Mouse (Mus musculus) intestine, postnatal 0 days (tissue): ENCODE data around the gene Plekha7. TPM values are rescaled to one million over a fixed set of nuclear protein-coding genes. Genes with fewer than 3 reads are reported as not detected.

Experiments used
- ATAC-seq: fragments of 200-750 bp; cut with Nextera tagmentation; 2 replicates; pipeline ENCODE4 v1.8.0; 2017; ENCODE audit warnings: mild to moderate bottlenecking, moderate TSS enrichment, moderate library complexity
- H3K27ac ChIP-seq: fragments of 300-500 bp; sonication (generic); 2 replicates; pipeline ENCODE4 v1.5.1; 2014; ENCODE audit warnings: mild to moderate bottlenecking, low read depth, low read length, moderate library complexity
- H3K27me3 ChIP-seq: fragments of 300-500 bp; sonication (generic); replicated peaks from 2 replicates; pipeline ENCODE4 v1.6.1; 2014; ENCODE audit warnings: low read length, mixed read lengths; ENCODE audit not compliant: control insufficient read depth, insufficient read depth
- H3K36me3 ChIP-seq: fragments of 300-500 bp; sonication (generic); 2 replicates; pipeline ENCODE4 v1.6.1; 2014; ENCODE audit warnings: mild to moderate bottlenecking, moderate library complexity; ENCODE audit not compliant: control insufficient read depth, insufficient read depth
- H3K4me1 ChIP-seq: fragments of 300-500 bp; sonication (generic); replicated peaks from 2 replicates; pipeline ENCODE4 v1.6.1; 2014; ENCODE audit warnings: antibody characterized with exemption, low read length, mixed read lengths; ENCODE audit not compliant: control insufficient read depth, insufficient read depth
- H3K4me2 ChIP-seq: fragments of 300-500 bp; sonication (generic); replicated peaks from 2 replicates; pipeline ENCODE4 v1.6.1; 2014; ENCODE audit warnings: low read depth, mild to moderate bottlenecking, moderate library complexity
- H3K4me3 ChIP-seq: fragments of 300-500 bp; sonication (generic); 2 replicates; pipeline ENCODE4 v1.5.1; 2014; ENCODE audit warnings: low read depth, low read length
- H3K9ac ChIP-seq: fragments of 300-500 bp; sonication (generic); 2 replicates; pipeline ENCODE4 v1.6.1; 2014; ENCODE audit warnings: mild to moderate bottlenecking, low read depth, low read length
- H3K9me3 ChIP-seq: fragments of 300-500 bp; sonication (generic); 2 replicates; pipeline ENCODE4 v1.6.1; 2016; ENCODE audit warnings: mixed run types; ENCODE audit not compliant: control insufficient read depth
- CTCF ChIP-seq: sonication (generic); IDR thresholded peaks from 2 replicates; pipeline ENCODE4 v1.5.1; 2016; ENCODE audit warnings: low read depth, mild to moderate bottlenecking, control low read depth, antibody characterized with exemption, moderate library complexity
- WGBS: fragments of 180-500 bp; shearing (Covaris S2); extraction: QIAGEN DNeasy Blood & Tissue Kit; methylation state at CpG from one replicate; pipeline ENCODE4 v1.1.7; 2014; 5-methylcytosine and 5-hydroxymethylcytosine counted together
- polyA plus RNA-seq: library from polyadenylated mRNA; unstranded; fragments of >200 nt; fragmentation: Nextera tagmentation; extraction: Ambion mirVana; gene quantifications from 2 replicates; pipeline ENCODE4 v1.2.1, GENCODE M21; 2015

Plekha7 gene
- polyA plus RNA-seq, 1 experiment from 2014 or later, result 17.2 TPM

DNA sequence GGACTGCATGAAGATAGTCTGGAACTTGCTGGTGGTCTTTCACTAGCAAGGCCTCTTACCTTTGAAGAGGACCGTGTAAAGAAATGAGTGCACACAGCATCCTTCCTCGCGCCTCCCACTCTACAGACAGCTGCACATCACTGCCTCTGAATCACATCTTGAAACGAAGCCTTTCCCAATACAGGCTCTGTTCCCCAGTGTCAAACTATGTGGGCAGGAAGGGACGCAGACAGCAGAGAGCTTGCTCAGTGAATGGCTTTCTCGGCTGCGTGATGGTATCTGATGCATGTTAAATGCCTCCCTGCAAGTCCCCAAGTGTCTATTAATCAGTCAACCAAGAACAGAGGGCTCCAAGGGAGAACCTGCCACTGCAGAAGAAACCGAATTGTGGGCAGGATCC, 99.3 kb downstream of the Plekha7 start:
- Histone ChIP-seq H3K9me3 (no peaks in the 10 kb centered on the region), H3K36me3 (no peaks in the 10 kb centered on the region), H3K27ac (no peak overlapping the region), H3K9ac (no peak overlapping the region), H3K4me3 (no peak overlapping the region), H3K27me3 (no peaks in the 10 kb centered on the region), H3K4me2 (no peak overlapping the region), H3K4me1 (peaks cover 8% of the 10 kb centered on the region; the same call in 1 of the 2 replicates)
- TF ChIP-seq CTCF, result no peak
- no peak for ATAC-seq
- 77% methylated on average over 8 of the region's 8 CpGs for WGBS

DNA sequence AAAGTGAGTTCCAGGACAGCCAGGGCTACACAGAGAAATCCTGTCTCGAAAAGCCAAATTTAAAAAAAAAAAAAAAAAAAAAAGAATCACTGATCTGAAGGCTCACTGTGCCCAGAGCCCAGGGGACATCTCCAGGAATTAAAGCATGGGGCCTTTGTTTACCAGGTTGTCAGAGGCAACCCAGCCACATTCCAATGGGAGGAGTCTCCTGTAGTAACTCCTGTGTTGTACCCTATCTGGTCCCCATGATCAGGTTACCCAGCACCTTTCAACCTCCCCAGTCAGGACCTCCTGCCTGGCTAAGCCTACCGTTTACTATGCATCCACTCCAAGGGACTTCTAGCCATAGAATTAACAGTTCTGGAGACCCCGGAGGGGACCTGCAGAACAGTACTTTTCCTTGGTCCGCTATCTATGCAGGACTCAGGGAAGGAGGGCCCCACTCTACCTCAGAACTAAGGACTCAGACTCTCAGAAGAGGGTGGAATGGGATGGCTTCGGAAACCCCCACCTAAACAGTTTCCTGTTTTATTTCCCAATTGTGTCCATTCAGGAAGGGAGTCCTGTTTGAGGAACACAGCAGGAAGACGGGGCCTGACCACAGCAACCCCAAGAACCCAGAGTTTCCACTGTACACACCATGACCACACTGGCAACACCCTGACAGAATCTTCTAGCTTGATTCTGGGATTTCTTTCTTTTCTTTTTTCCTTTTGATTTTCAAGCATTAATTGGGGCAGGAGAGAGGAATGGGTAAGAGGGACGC, 101.2 kb downstream of the Plekha7 start:
- Histone ChIP-seq H3K27me3 (no peaks in the 10 kb centered on the region), H3K36me3 (no peaks in the 10 kb centered on the region), H3K9me3 (no peaks in the 10 kb centered on the region), H3K4me2 (no peak overlapping the region), H3K27ac (no peak overlapping the region), H3K4me3 (no peak overlapping the region), H3K4me1 (peaks cover 8% of the 10 kb centered on the region; the same call in 1 of the 2 replicates), H3K9ac (no peak overlapping the region)
- WGBS, result 50% methylated on average over 7 of the region's 7 CpGs
- TF ChIP-seq CTCF, result no peak
- ATAC-seq, result no peak

DNA sequence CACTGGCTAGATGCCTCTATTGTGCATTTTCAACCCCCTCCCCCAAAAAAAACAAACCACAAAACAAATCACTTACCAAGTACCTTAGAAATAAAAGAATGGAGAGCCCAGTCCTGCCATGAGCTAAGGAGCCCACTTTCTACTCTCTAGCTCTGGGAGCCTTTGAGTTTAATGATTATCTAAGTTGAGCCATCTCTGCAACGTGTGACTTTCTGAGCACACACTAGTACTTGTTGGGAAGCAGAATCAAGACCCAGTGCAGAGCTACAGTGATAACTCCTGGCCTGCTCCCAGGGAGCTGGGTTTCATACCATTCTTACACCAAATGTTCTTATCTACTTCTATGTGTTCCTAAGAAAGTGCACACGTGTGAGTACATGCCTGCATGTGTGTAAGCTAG, 102.7 kb downstream of the Plekha7 start:
- Histone ChIP-seq H3K4me2 (no peak overlapping the region), H3K36me3 (no peaks in the 10 kb centered on the region), H3K9ac (no peak overlapping the region), H3K27me3 (no peaks in the 10 kb centered on the region), H3K4me3 (no peak overlapping the region), H3K27ac (no peak overlapping the region), H3K9me3 (no peaks in the 10 kb centered on the region), H3K4me1 (peaks cover 13% of the 10 kb centered on the region; the same call in 1 of the 2 replicates)
- 42% methylated on average over 2 of the region's 2 CpGs for WGBS
- no peak for ATAC-seq
- TF ChIP-seq CTCF, result no peak

DNA sequence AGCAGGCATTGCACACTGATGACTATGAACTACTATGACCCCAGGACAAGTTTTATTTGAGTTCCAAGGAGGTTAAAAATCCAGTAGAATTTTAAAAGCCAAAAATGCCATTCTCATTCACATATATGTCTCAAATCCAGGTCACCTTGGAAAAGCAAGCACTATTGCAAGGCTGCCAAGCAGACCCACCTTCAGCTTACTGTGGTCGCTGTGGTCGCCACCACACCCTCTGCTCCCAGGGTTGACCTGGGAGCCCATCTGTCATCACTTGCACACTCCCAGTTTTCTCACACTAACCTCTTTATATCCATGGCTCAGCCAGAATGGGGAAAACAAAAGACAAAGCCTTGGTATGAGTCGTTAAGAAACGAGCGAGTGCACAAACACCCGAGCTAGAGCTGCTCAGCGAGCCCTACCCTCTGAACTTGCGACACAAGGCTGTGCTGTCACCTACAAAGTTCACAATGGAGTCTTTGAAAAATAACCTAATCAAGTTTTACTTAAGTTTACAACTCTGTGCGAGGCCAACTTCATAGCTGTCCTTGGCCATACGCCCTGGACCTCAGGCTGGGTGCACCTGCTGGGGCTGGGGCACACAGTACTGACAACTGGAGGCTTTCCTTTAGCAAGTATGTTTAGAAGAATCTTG, 106.0 kb downstream of the Plekha7 start:
- H3K9me3 ChIP-seq, result no peaks in the 10 kb centered on the region
- no peak overlapping the region for H3K4me3 ChIP-seq
- peak overlapping the region; percentile 27; the same call in 1 of the 2 replicates for H3K4me2 ChIP-seq
- peak; percentile 74 for ATAC-seq
- peak overlapping the region; percentile 42 for H3K27ac ChIP-seq
- no peak overlapping the region; the same call in 1 of the 2 replicates for H3K9ac ChIP-seq
- WGBS, result 41% methylated on average over 10 of the region's 10 CpGs
- peaks cover 17% of the 10 kb centered on the region for H3K4me1 ChIP-seq
- no peaks in the 10 kb centered on the region for H3K36me3 ChIP-seq
- H3K27me3 ChIP-seq, result no peaks in the 10 kb centered on the region
- no peak for TF ChIP-seq CTCF

DNA sequence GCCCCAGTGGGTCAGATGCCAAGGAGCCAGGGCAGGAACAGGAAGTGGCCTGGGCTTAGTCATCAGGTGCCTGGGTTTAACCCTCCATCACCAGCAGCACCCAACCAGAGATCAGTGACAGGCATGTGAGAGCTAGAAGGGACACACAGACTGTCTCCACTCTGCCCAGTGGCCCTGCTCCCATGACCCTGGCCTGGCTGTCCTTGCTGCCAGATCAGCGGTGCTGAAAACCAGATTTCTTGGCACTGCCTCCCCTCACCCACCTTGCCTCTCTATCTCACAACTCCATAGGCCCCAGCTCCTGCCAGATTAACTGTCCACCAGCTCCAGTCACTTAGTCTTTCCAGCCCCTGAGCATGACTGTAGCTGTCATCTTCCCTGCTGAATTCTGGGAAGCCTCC, 107.2 kb downstream of the Plekha7 start:
- Histone ChIP-seq H3K36me3 (no peaks in the 10 kb centered on the region), H3K4me3 (no peak overlapping the region), H3K9ac (no peak overlapping the region), H3K27ac (peak overlapping the region; percentile 42; the same call in 1 of the 2 replicates), H3K9me3 (no peaks in the 10 kb centered on the region), H3K27me3 (no peaks in the 10 kb centered on the region), H3K4me2 (no peak overlapping the region; the same call in 1 of the 2 replicates), H3K4me1 (peaks cover 16% of the 10 kb centered on the region)
- 64% methylated on average over 1 of the region's 1 CpGs for WGBS
- no peak for TF ChIP-seq CTCF
- no peak for ATAC-seq

DNA sequence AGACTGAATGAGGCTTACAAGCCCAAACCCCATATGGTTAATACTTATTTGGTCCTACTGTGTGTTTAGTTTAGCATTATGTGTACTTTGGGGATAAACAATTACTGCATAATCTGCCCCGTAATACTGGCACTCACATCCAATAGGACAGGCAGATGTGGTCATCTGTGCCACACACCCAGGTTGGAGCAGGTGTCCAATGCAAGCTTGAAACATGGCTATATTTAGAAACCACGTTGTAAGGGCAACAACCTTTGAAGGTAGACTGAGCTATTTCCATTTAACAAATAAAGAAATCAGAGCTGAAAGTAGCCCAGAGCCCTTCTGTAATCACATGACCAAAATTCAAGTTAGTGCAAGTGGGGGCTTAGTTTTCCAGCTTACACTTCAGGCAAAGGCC, 107.6 kb downstream of the Plekha7 start:
- no peak for TF ChIP-seq CTCF
- no peaks in the 10 kb centered on the region for H3K9me3 ChIP-seq
- no peak for ATAC-seq
- peaks cover 12% of the 10 kb centered on the region for H3K4me1 ChIP-seq
- H3K27ac ChIP-seq, result no peak overlapping the region
- no peaks in the 10 kb centered on the region for H3K36me3 ChIP-seq
- no peak overlapping the region for H3K9ac ChIP-seq
- WGBS, result 54% methylated on average over 2 of the region's 2 CpGs
- H3K4me2 ChIP-seq, result no peak overlapping the region
- no peak overlapping the region for H3K4me3 ChIP-seq
- no peaks in the 10 kb centered on the region for H3K27me3 ChIP-seq
